Mouse (Mus musculus) brain, adult 2 months (tissue): ENCODE results near the gene Gm5935.
"Not testable (repeated sequence)": the region's sequence is repeated elsewhere in the genome, so short reads cannot be mapped to it uniquely, and the experiment has no call there.

Experiments
- DNase-seq: peaks from one replicate; pipeline ENCODE4 v3.0.0; 2011; ENCODE audit warnings: low read depth, low spot score

Gene Gm5935

DNA sequence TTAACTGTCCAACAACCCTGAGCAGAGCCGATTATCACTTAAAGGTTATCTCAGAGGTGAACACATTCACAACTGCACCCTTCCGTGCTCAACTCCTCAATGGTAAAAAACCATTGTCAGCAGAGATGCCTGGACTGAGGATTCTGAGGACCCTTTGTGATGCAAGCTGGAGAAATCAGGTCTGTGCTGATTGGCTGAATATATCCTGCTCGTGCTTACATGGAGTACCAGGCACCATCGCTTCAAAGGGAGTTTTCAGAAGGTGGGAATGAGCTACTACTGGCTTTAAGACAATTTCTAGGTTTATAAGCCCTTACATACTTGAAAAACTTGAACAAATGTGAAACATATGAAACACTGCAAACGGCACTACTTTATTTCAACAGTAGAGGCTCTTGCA is at the start of gene Gm5935:
Gm5935 (minus strand) TSS at position 101 of the 400 bp plus-strand sequence.
- DNase-seq: not testable (repeated sequence)
